Mouse (Mus musculus): ENCODE data around the gene Fam13a.

DNA sequence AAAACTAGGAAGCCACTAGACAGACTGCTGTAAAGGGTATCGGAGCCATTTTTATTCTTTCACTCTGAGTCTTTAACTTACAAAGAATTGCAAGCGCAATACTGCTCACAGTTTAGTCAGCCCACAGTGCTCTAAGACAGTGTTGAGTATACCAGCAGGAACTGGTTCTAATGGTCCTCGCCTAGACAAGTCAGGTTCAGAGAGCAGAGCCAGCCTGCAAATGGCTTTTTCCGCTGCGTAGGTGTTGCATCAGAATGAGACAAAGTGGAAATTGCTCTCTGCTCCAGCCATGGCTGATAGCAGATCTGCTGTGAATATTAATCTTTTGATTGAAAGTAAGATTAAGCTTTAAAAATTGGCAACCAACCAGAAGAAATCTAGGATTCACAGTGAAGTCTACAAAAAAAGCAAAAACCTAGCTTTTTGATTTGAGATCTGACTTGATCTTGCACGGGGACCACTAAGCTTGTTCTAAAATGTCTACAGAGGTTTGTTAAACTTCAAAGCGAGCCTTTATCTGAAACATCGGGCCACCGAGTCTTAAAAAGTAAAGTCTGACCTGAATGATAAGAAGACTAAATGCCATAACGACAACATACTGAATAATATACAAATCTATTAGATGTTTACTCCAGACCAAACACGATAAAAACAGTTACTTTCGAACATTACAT lies 91.7 kb downstream of the Fam13a start:
- TF ChIP-seq CTCF (IDR thresholded peaks at IDR 0.05; ENCODE audit: low read depth) (no peak), EP300 (IDR thresholded peaks at IDR 0.05; ENCODE audit: low read depth) (no peak)

All from heart, postnatal 0 days (tissue).